Mouse (Mus musculus) c-Kit-negative CD71-positive TER-119-positive erythroid progenitor cells, embryonic 14.5 days (primary cell): ENCODE results near the gene Relb.

Experiments used
- DNase-seq: peaks from one replicate; pipeline ENCODE4 v3.0.0-alpha.2; 2013; ENCODE audit warnings: low read depth, low spot score

Gene Relb

DNA sequence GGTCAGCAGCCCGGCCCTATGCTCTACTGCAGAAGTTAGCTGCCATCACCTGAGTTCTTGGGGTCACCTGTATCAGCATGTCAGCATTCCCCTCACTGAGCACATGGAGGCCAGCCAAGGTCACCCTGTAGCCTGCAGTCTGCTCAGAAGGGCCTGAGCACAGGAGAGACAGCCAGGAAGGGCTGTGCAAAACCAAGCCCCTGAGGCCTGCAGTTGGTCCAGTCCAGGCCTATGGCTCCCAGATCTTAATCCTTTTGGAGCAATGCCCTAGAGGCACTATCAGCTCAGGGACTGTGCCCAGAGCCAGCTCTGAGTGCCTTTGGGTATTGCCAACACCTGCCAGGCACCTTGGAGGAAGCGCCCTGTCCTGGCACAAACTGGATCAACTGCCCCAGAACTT, 72.2 kb downstream of the Relb start:
- DNase-seq = no peak
